Mouse (Mus musculus) C2C12 (cell line): ENCODE measurements around the gene Blm.

ENCODE experiments used
- CEBPB ChIP-seq: IDR thresholded peaks from one replicate; pipeline ENCODE4 v1.6.1; 2011; ENCODE audit warnings: low read depth, mild to moderate bottlenecking, control low read depth, moderate library complexity
- CTCF ChIP-seq: IDR thresholded peaks from one replicate; pipeline ENCODE4 v1.5.1; 2011; ENCODE audit not compliant: control insufficient read depth, insufficient read depth, insufficient read length
- MAX ChIP-seq: IDR thresholded peaks from one replicate; pipeline ENCODE4 v1.6.1; 2011; ENCODE audit warnings: mild to moderate bottlenecking, control low read depth
- MYOD1 ChIP-seq: IDR thresholded peaks from one replicate; pipeline ENCODE4 v1.6.1; 2011; ENCODE audit warnings: low read depth; ENCODE audit not compliant: control insufficient read depth, insufficient read length
- MYOG ChIP-seq: IDR thresholded peaks from one replicate; pipeline ENCODE4 v1.6.1; 2011; ENCODE audit not compliant: control insufficient read depth, insufficient read length; ENCODE audit errors: extremely low read depth
- USF1 ChIP-seq: IDR thresholded peaks from one replicate; pipeline ENCODE4 v1.6.1; 2011; ENCODE audit warnings: low read depth, mild to moderate bottlenecking, control low read depth, moderate library complexity

DNA sequence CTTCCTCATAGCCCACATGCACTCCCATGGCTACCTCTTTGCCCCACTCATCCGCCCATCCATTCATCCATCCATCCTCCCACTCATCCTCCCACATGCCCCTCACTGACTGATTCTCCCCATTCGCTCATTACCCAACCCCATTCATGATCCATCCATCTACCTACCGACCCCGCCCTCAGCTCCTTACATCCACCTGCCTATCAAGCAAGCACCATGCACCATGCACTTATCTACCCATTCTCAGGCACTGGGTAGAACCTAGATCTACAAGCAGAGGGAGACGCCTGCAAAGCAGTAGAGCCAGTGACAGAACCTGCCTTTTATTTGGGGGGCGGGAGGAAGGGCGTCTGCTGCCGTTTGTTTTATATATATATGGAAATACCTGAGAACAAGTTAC is 87.6 kb downstream of the Blm start:
- TF ChIP-seq CTCF (no peak), MYOG (no peak), USF1 (no peak), MAX (no peak), MYOD1 (no peak), CEBPB (no peak)
